Mouse (Mus musculus) liver, adult 10 weeks (tissue): ENCODE results near the gene Mpdu1. TPM values are rescaled to one million over a fixed set of nuclear protein-coding genes. Genes with fewer than 3 reads are reported as not detected.

Experiments
- polyA plus RNA-seq: library from polyadenylated mRNA; stranded (reverse); fragments of 350-450 nt; fragmentation: Illumina TruSeq; extraction: RNeasy Lipid Tissue Mini Kit (QIAGEN cat#74804); gene quantifications from one replicate; pipeline ENCODE4 v1.2.3, GENCODE M21; 2014; ENCODE audit warnings: low read depth, low replicate concordance

Mpdu1 gene
- polyA plus RNA-seq: 22.1 TPM

GRCm38 (mm10) chr11:69662213-69662966 lies at the start of gene Mpdu1:
Gene Mpdu1 (minus strand): TSS chr11:69662642.

GRCm38 (mm10) chr11:69695361-69696181 lies 33.1 kb upstream of the Mpdu1 start, which contains the start of the genes Tnfsf12 and Tnfsfm13:
Gene Tnfsf12 (minus strand): TSS chr11:69695849.
Gene Tnfsfm13 (minus strand): TSS chr11:69696098.

GRCm38 (mm10) chr11:69685526-69686148 lies 23.2 kb upstream of the Mpdu1 start, which contains the start of gene Tnfsf13:
Gene Tnfsf13 (minus strand): TSS chr11:69685784.

GRCm38 (mm10) chr11:69681314-69682208 lies 19.1 kb upstream of the Mpdu1 start, which contains the start of gene Senp3:
Gene Senp3 (minus strand): TSS chr11:69682084.

GRCm38 (mm10) chr11:69672211-69672706 lies 9.8 kb upstream of the Mpdu1 start, which contains the start of gene Eif4a1:
Gene Eif4a1 (minus strand): TSS chr11:69672423.

GRCm38 (mm10) chr11:69665961-69666664 lies 3.7 kb upstream of the Mpdu1 start, which contains the start of gene Cd68:
Gene Cd68 (minus strand): TSS chr11:69666153.

GRCm38 (mm10) chr11:69655264-69656064 lies 7.0 kb downstream of the Mpdu1 start, which contains the start of gene Sox15:
Gene Sox15 (plus strand): TSS chr11:69655314.

GRCm38 (mm10) chr11:69632284-69633089 lies 30.0 kb downstream of the Mpdu1 start, which contains the start of gene Fxr2:
Gene Fxr2 (plus strand): TSS chr11:69632990.

GRCm38 (mm10) chr11:69621571-69622268 lies 40.7 kb downstream of the Mpdu1 start, which contains the start of gene Sat2:
Gene Sat2 (plus strand): TSS chr11:69622024.

GRCm38 (mm10) chr11:69617805-69618204 lies 44.6 kb downstream of the Mpdu1 start, which contains the start of gene Shbg:
Gene Shbg (minus strand): TSS chr11:69617905.

Other genes starting within 250 kb of the Mpdu1 start
- 1.9 TPM for gene Kdm6b, start 249.0 kb downstream of the Mpdu1 start, polyA plus RNA-seq
- gene Dnah2, start 113.5 kb downstream of the Mpdu1 start, polyA plus RNA-seq: not detected
- not detected for gene Efnb3, start 102.4 kb downstream of the Mpdu1 start, polyA plus RNA-seq
- 1.1 TPM for gene Wrap53, start 82.4 kb downstream of the Mpdu1 start, polyA plus RNA-seq
- gene Trp53, start 82.3 kb downstream of the Mpdu1 start, polyA plus RNA-seq: 3.8 TPM
- 0.13 TPM for gene Atp1b2, start 56.7 kb downstream of the Mpdu1 start, polyA plus RNA-seq
- gene Shbg, start 44.7 kb downstream of the Mpdu1 start, polyA plus RNA-seq: not detected
- gene Sat2, start 40.6 kb downstream of the Mpdu1 start, polyA plus RNA-seq: 8.5 TPM
- gene Fxr2, start 29.7 kb downstream of the Mpdu1 start, polyA plus RNA-seq: 7.8 TPM
- gene Sox15, start 7.3 kb downstream of the Mpdu1 start, polyA plus RNA-seq: not detected
- 3.8 TPM for gene Cd68, start 3.5 kb upstream of the Mpdu1 start, polyA plus RNA-seq
- gene Eif4a1, start 9.8 kb upstream of the Mpdu1 start, polyA plus RNA-seq: 340 TPM
- gene Senp3, start 19.4 kb upstream of the Mpdu1 start, polyA plus RNA-seq: 33.7 TPM
- gene Tnfsf13, start 23.1 kb upstream of the Mpdu1 start, polyA plus RNA-seq: 2.8 TPM
- gene Tnfsf12, start 33.2 kb upstream of the Mpdu1 start, polyA plus RNA-seq: 1.5 TPM
- not detected for gene Tnfsfm13, start 33.5 kb upstream of the Mpdu1 start, polyA plus RNA-seq
- 7.7 TPM for gene Polr2a, start 96.0 kb upstream of the Mpdu1 start, polyA plus RNA-seq
- gene Slc35g3, start 99.3 kb upstream of the Mpdu1 start, polyA plus RNA-seq: not detected
- gene Zbtb4, start 103.3 kb upstream of the Mpdu1 start, polyA plus RNA-seq: 4.1 TPM
- gene Chrnb1, start 133.3 kb upstream of the Mpdu1 start, polyA plus RNA-seq: 0.58 TPM
- gene Fgf11, start 139.2 kb upstream of the Mpdu1 start, polyA plus RNA-seq: 0.29 TPM
- gene Tmem102, start 143.0 kb upstream of the Mpdu1 start, polyA plus RNA-seq: 3.6 TPM
- gene Gm39566, start 152.7 kb upstream of the Mpdu1 start, polyA plus RNA-seq: not detected
- not detected for gene Spem2, start 155.8 kb upstream of the Mpdu1 start, polyA plus RNA-seq
- gene Spem1, start 159.5 kb upstream of the Mpdu1 start, polyA plus RNA-seq: not detected
- 0.11 TPM for gene Nlgn2, start 175.1 kb upstream of the Mpdu1 start, polyA plus RNA-seq
- gene Tmem256, start 175.9 kb upstream of the Mpdu1 start, polyA plus RNA-seq: 58.8 TPM
- 1.1 TPM for gene Plscr3, start 183.7 kb upstream of the Mpdu1 start, polyA plus RNA-seq
- not detected for gene Tnk1, start 196.1 kb upstream of the Mpdu1 start, polyA plus RNA-seq
- not detected for gene Tmem95, start 215.4 kb upstream of the Mpdu1 start, polyA plus RNA-seq
- gene Kctd11, start 218.8 kb upstream of the Mpdu1 start, polyA plus RNA-seq: 0.42 TPM
- gene Acap1, start 232.9 kb upstream of the Mpdu1 start, polyA plus RNA-seq: 0.40 TPM
- not detected for gene 2810408A11Rik, start 238.3 kb upstream of the Mpdu1 start, polyA plus RNA-seq
- gene Neurl4, start 238.4 kb upstream of the Mpdu1 start, polyA plus RNA-seq: 3.0 TPM